Mouse (Mus musculus) MEL (cell line): ENCODE data around the gene Tppp3.

ENCODE experiments used
- CTCF ChIP-seq, 3 experiments: IDR thresholded peaks in 2 of 3; conservative IDR thresholded peaks in 1 of 3; 2 replicates each; pipeline ENCODE4 v1.5.1; 2011 to 2012; ENCODE audit warnings: low read length in 3 of 3, low read depth in 2 of 3, mild to moderate bottlenecking in 2 of 3, improper control_type of control experiment in 1 of 3, inconsistent platforms in 1 of 3, mixed read lengths in 1 of 3, moderate library complexity in 1 of 3; ENCODE audit not compliant: control insufficient read depth in 1 of 3, insufficient read depth in 1 of 3, poor library complexity in 1 of 3, severe bottlenecking in 1 of 3
- MEF2A ChIP-seq: IDR thresholded peaks from 2 replicates; pipeline ENCODE4 v1.6.1; 2014; ENCODE audit warnings: low read depth, mild to moderate bottlenecking, inconsistent platforms, low read length, improper control_type of control experiment; ENCODE audit not compliant: poor library complexity, insufficient replicate concordance, severe bottlenecking; ENCODE audit errors: extremely low read depth
- RAD21 ChIP-seq: IDR thresholded peaks from 2 replicates; pipeline ENCODE4 v1.6.1; 2011; ENCODE audit warnings: mild to moderate bottlenecking, low read depth, low read length, improper control_type of control experiment
- SIN3A ChIP-seq: IDR thresholded peaks from 2 replicates; pipeline ENCODE4 v1.6.1; 2012; ENCODE audit warnings: low read length, improper control_type of control experiment, inconsistent platforms
- USF1 ChIP-seq: IDR thresholded peaks from 2 replicates; pipeline ENCODE4 v1.6.1; 2014; ENCODE audit warnings: low read depth, mild to moderate bottlenecking, inconsistent platforms, low read length, improper control_type of control experiment, moderate library complexity

DNA sequence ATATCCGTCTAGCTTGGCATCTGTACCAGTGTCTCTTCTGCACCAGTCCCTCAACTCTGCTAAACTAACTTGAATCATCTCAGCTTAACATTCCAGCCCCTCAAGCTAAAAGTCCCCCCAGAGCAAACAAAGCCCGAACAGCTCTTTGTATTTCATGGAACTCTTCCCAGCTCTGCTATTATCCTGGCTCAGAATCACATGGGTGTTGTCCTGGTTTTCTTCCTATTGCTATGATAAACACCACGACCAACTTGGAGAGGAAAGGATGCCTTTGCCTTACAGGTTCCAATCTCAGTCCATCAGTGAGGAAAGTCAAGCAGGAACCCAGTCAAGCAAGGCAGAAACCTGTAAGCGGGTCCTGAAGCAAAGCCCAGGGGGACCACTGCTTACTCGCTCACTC, 37.8 kb downstream of the Tppp3 start:
- no peak for TF ChIP-seq MEF2A
- no peak for TF ChIP-seq RAD21
- no peak for TF ChIP-seq SIN3A
- no peak for TF ChIP-seq CTCF (IDR thresholded peaks at IDR 0.05 in 2 of 3, conservative IDR thresholded peaks at IDR 0.05 in 1 of 3; ENCODE audit: control insufficient read depth in 1 of 3, insufficient read depth in 1 of 3, low read depth in 2 of 3, low read length in 3 of 3, poor library complexity in 1 of 3, severe bottlenecking in 1 of 3)
- TF ChIP-seq USF1 = no peak
